Mouse (Mus musculus) ovary, postnatal 14 days (tissue): ENCODE data around the gene Atg2b.

ENCODE experiments used
- DNase-seq: peaks from one replicate; pipeline ENCODE4 v3.0.0; 2022; ENCODE audit warnings: low spot score

Atg2b gene

GRCm38 (mm10) chr12:105597135-105597534 lies 87.9 kb downstream of the Atg2b start:
- no peak for DNase-seq

- DNase-seq = no peak
Measured at GRCm38 (mm10) chr12:105593471-105593870, 91.5 kb downstream of the Atg2b start.

- DNase-seq = no peak
Measured at GRCm38 (mm10) chr12:105592361-105592761, 92.7 kb downstream of the Atg2b start.

DNA sequence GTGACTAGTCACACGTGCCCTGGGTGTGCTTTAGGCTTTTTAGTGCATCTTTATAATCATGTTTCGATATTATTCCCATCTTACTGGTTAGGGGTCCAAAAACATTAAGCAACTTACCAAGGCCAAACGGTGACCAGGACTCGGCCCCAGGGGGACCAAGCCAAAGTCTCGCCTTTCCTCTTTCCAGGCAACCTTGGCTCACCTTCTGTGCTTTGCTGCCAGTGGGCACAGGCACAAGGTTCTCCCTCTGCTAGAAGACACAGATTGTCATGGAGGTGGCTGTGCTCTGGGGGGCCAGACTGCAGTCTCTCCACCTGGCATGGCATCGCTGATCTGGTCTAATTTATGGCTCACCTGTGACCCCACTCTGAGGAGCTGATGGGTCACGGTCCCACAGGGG lies 94.2 kb downstream of the Atg2b start:
- DNase-seq = no peak

DNA sequence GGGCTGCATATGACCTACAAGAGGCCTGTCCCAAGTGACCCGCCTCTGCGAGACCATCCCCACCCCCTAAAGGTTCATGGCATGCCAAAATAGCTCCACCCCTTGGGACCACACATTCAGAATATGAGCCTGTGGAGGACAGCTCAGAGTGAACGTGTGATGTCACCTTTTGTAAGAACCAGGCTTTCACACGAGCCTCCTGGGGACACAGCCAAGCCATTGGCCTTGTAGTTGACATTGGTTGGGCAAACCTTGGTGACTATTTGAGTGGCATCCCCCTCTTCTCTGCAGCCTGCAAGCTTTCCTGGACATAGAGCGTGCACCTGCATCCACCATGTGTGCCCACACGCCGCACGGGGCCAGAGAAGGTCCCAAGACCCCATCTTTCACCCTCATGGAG lies 97.5 kb downstream of the Atg2b start:
- no peak for DNase-seq

GRCm38 (mm10) chr12:105584851-105585250 lies 100.2 kb downstream of the Atg2b start:
- peak; percentile 73 for DNase-seq

GRCm38 (mm10) chr12:105583484-105583883 lies 101.5 kb downstream of the Atg2b start:
- DNase-seq = no peak

GRCm38 (mm10) chr12:105582486-105582885 lies 102.5 kb downstream of the Atg2b start:
- no peak for DNase-seq

DNA sequence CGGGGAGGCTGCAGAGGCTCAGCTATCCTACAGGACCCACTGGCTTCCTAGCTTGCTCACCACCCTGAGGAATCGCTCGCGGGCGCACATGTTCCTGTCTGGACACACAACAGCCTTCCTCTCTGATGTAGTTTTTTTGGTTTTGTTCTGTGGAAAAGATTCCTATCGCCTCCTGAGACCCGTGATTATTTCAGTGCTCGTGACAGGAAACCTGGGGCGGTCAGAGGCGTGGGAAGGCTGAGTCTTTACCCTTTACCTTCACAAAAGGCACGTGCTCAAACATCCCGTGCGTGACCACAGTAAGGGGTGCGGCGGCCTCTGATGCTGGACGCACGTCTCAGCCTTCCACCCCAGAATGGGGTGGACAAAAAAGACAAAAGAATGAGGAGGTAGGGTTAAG lies 104.5 kb downstream of the Atg2b start:
- DNase-seq = no peak

- no peak for DNase-seq
Measured at GRCm38 (mm10) chr12:105574356-105574755, 110.7 kb downstream of the Atg2b start.

DNA sequence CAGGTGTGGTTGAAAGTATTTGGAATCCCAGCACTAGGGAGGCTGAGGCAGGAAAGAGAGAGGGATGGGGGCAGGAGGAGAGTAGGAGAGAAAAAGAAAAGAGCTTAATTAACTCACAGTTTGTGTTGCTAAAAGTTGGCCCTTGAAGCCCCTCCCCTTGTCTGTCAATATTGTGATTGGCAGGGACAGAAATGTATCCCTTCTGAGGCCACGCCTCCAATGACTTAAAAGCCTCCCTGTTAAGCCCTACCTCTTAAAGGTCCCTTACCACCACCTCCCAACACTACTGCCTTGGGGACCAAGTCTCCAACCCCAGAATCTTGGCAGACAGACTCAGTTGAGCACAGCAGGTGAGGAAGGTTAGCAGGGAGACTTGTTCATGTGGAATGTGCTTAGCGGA lies 112.4 kb downstream of the Atg2b start:
- no peak for DNase-seq

- DNase-seq = no peak
Measured at GRCm38 (mm10) chr12:105571867-105572266, 113.1 kb downstream of the Atg2b start.
